Mouse (Mus musculus) urinary bladder, adult 18-20 months (tissue): ENCODE measurements around the gene Prl2c2.
"Not testable (repeated sequence)": the region's sequence is repeated elsewhere in the genome, so short reads cannot be mapped to it uniquely, and the experiment has no call there.

ENCODE experiments used
- DNase-seq, 2 experiments: peaks; one replicate each; pipeline ENCODE4 v3.0.0; 2022; ENCODE audit warnings: low spot score in 2 of 2, mixed read lengths in 2 of 2

The Prl2c2 gene

DNA sequence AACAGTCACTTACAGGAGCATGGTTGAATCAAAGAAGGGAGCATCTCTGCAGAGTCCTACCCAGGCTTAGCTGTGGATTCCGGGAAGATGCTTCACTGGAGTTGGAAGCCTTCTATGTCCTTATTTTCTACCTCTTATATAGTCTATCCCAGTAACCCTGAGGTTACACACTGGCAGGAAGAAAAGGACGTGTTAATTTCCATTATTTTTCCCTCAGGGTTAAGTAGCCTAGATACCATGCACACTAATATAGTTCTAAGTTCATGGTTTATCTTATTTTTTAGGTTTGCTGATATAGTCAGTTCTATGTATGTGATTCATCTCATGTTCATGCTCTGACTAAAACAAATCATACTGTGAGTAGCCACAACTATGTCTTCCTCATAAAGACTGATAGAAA lies at the start of gene Prl2c2:
Gene Prl2c2 (minus strand): TSS at position 101 of the 400 bp plus-strand sequence.
- not testable (repeated sequence) for DNase-seq

DNA sequence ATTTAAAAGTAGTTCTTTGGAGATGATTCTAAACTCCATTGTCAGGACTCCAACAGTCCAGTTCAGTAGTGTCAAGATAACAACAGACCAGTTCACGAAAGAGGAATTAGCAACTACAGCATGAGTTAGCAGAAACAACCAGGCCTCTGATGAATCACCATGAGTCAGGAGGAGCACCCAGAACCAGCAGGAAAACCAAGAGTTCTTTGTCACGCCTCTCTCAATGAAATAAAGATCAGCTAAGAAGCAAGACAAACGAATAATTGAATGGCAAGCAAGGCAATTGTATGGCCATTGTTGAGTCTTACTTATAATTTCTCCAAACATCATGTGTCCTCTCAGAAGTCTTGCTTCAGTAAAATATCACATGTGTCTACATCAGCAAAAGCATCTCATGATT lies 20.7 kb upstream of the Prl2c2 start:
- not testable (repeated sequence) for DNase-seq

DNA sequence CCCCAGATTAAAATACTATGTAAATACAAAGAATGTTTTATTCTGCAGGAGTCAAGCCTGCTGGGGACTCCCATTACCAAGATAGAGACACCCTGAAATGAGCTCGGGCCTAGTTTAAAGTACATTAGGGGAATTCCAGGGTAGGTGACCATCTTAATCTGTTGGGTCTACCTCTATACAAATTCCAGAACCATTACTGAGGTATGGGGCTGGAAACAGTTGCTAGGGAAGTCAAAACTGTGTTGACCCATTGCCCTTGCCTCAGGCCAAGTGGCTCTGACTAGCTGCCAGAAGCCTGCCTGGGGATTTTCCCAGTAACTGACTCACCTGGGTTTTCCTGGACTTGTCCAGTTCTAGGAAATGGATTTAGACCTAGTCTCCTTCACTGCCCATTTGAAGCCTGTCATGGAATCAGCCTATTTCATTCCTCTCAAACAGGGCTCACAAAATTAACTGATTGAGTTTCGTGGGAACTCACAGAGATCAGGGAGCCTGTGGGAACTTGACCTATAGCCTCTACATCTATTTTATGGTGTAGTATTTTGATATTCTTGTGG lies 8.9 kb upstream of the Prl2c2 start:
- DNase-seq = not testable (repeated sequence)
